In the genomic region with DNA sequence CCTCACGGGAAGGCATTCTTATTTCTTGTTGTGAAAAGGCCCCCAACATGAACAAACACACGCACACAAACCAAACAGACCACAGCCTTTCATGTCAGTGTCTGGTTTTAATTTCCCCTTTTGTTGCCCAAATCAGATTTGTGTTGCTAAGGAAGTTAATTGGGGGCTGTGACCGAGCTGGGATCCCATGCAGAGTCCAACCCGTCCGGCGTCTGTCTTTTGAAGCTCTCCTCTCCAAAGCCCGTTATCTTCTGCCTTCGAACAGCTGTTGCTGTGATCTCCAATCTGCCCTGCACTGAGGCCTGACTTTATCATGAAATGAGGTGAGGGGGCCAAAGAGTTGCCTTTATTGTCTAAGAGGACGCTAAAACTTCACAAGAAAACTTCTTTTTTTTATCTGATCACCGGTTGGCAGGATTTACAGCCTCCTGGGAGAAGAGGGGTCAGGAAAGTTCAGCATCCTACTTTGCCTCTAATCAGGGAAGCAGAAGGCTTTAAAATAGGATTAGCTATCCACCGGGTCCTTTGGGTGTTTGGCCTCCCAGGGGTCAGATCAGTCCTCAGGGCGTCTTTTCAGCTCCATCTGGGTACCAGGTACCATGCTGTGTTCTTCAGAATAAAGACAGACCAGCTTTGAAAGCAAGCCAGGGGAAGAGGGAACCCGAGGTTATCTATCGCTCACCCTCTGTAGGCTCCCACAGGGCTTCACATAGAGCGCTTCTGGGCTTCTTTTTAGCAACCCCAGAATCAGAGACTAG, we compare ENCODE assay signal across 15 mouse cellular contexts. TPM values are rescaled to one million over a fixed set of nuclear protein-coding genes. Genes with fewer than 3 reads are reported as not detected.
DNase-seq lines count a peak whose midpoint lies in the region; ATAC-seq lines count a peak whose summit lies in the region.
"Had no signal": no experiment of that assay in that cellular context is flagged by ENCODE, and none has a peak within 500 bp of the region (broad histone marks: within the 10 kb centered on the region; RNA-seq: fewer than 3 reads in every experiment).

No protein-coding gene starts in this region.

- intact Hi-C loops in heart, postnatal 25 days (cut with DNase I) = no loop called here

- H3K9me3 ChIP-seq in heart, embryonic 13.5 days = no peaks in the 10 kb centered on the region
- no peaks in the 10 kb centered on the region for H3K9me3 ChIP-seq in midbrain, embryonic 15.5 days
- 0 out of 2 replicates have a peak, but pooled peaks cover 5% of the 10 kb centered on the region for H3K9me3 ChIP-seq in liver, embryonic 12.5 days (replicated peaks)

- no peak for ATAC-seq in heart, embryonic 13.5 days (ENCODE audit: extremely low read depth, insufficient number of reproducible peaks, low FRiP score, low TSS enrichment)
- peak; percentile 67 for ATAC-seq in common myeloid progenitor, adult 5-6 weeks (replicated peaks; ENCODE audit: low read depth, poor library complexity, severe bottlenecking)
- peak; percentile 71 for ATAC-seq in granulocyte monocyte progenitor cell, adult 5-6 weeks (replicated peaks; ENCODE audit: poor library complexity, severe bottlenecking)
- ATAC-seq in midbrain, embryonic 15.5 days (replicated peaks) = 0 out of 2 replicates have a peak, but pooled peaks have one; percentile 31
- no peak for ATAC-seq in liver, embryonic 12.5 days
- ATAC-seq: intestine, postnatal 0 days had no signal

- no peak overlapping the region for H3K9ac ChIP-seq in heart, embryonic 13.5 days
- no peak overlapping the region for H3K9ac ChIP-seq in midbrain, embryonic 15.5 days
- no peak overlapping the region for H3K9ac ChIP-seq in liver, embryonic 12.5 days
- H3K9ac ChIP-seq: lung, embryonic 14.5 days had no signal

- H3K27ac ChIP-seq in heart, embryonic 13.5 days (replicated peaks) = no peak overlapping the region
- H3K27ac ChIP-seq in midbrain, embryonic 15.5 days = no peak overlapping the region; the same call in 1 of the 2 replicates
- H3K27ac ChIP-seq in liver, embryonic 12.5 days = no peak overlapping the region

- peaks cover 27% of the 10 kb centered on the region for H3K4me1 ChIP-seq in heart, embryonic 13.5 days
- peaks cover 12% of the 10 kb centered on the region for H3K4me1 ChIP-seq in midbrain, embryonic 15.5 days
- peaks cover 8% of the 10 kb centered on the region for H3K4me1 ChIP-seq in liver, embryonic 12.5 days

- 0 out of 2 replicates have a peak, but pooled peaks cover 2% of the 10 kb centered on the region for H3K27me3 ChIP-seq in heart, embryonic 13.5 days (replicated peaks)
- H3K27me3 ChIP-seq in midbrain, embryonic 15.5 days (replicated peaks) = no peaks in the 10 kb centered on the region
- H3K27me3 ChIP-seq in liver, embryonic 12.5 days (replicated peaks) = peaks cover 8% of the 10 kb centered on the region; the same call in 1 of the 2 replicates
- H3K27me3 ChIP-seq: Patski had no signal

- WGBS in heart, embryonic 13.5 days = 13% methylated on average over 15 of the region's 15 CpGs
- 8% methylated on average over 15 of the region's 15 CpGs for WGBS in midbrain, embryonic 15.5 days
- WGBS in liver, embryonic 12.5 days (ENCODE audit: insufficient replicate concordance) = 16% methylated on average over 15 of the region's 15 CpGs

- H3K4me3 ChIP-seq in heart, embryonic 13.5 days = no peak overlapping the region
- H3K4me3 ChIP-seq in midbrain, embryonic 15.5 days = no peak overlapping the region
- H3K4me3 ChIP-seq in liver, embryonic 12.5 days = no peak overlapping the region

- DNase-seq in heart, postnatal 25 days (ENCODE audit: low spot score) = no peak
- no peak for DNase-seq in frontal cortex, postnatal 10 days (ENCODE audit: low spot score in 2 of 2)
- DNase-seq in left cerebral cortex, adult 9 months (ENCODE audit: low spot score in 2 of 2) = no peak
- DNase-seq: adrenal gland, postnatal 10 days; cerebellum, adult 11 months; gastrocnemius, postnatal 10 days; lung, embryonic 14.5 days had no signal

- no peaks in the 10 kb centered on the region for H3K36me3 ChIP-seq in heart, embryonic 13.5 days
- H3K36me3 ChIP-seq in midbrain, embryonic 15.5 days (replicated peaks) = no peaks in the 10 kb centered on the region
- no peaks in the 10 kb centered on the region for H3K36me3 ChIP-seq in liver, embryonic 12.5 days

- peak overlapping the region; percentile 14; the same call in 1 of the 2 replicates for H3K4me2 ChIP-seq in heart, embryonic 13.5 days
- no peak overlapping the region for H3K4me2 ChIP-seq in midbrain, embryonic 15.5 days
- no peak overlapping the region for H3K4me2 ChIP-seq in liver, embryonic 12.5 days
- H3K4me2 ChIP-seq: lung, embryonic 14.5 days had no signal

RNA-seq across cellular contexts. Expression of a gene that starts 43.3 kb away (rescaled TPM):
- 0.61 and 0.66 TPM in 2 replicates for polyA plus RNA-seq in heart, embryonic 13.5 days (2015; fragmentation: Nextera tagmentation; extraction: Ambion mirVana)
- total RNA-seq in heart, postnatal 25 days (2021) = 1 to 10 TPM; 2.8 to 3.5 TPM
- under 0.01 and 4.8 TPM in 2 replicates for total RNA-seq in common myeloid progenitor, adult 5-6 weeks (2017)
- total RNA-seq in granulocyte monocyte progenitor cell, adult 5-6 weeks (2014; fragmentation: Nextera tagmentation) = 0.84 TPM in 1 of 2 replicates, not detected in the other
- total RNA-seq in granulocyte monocyte progenitor cell, adult 5-6 weeks (2017) = not detected in 2 replicates
- polyA plus RNA-seq in midbrain, embryonic 15.5 days (2015; fragmentation: Nextera tagmentation; extraction: Ambion mirVana) = 1.4 and 1.7 TPM in 2 replicates
- polyA plus RNA-seq in liver, embryonic 12.5 days (2016; fragmentation: Nextera tagmentation; extraction: Ambion mirVana) = 0.37 and 0.38 TPM in 2 replicates
- total RNA-seq: megakaryocyte-erythroid progenitor cell, adult 5-6 weeks had no signal

Comparison
In these comparisons a context has a peak if more than half of its experiments do, and no peak if none do; other contexts are left out.
1. ATAC-seq: peak in common myeloid progenitor, adult 5-6 weeks (single experiment), granulocyte monocyte progenitor cell, adult 5-6 weeks (single experiment) and midbrain, embryonic 15.5 days (single experiment); none in heart, embryonic 13.5 days (single experiment) and liver, embryonic 12.5 days (single experiment).